Mouse (Mus musculus) heart, postnatal 4 days (tissue): ENCODE data around the gene Trio. TPM values are rescaled to one million over a fixed set of nuclear protein-coding genes. Genes with fewer than 3 reads are reported as not detected.

Experiments used
- DNase-seq: peaks from one replicate; pipeline ENCODE4 v3.0.0; 2021
- total RNA-seq, 2 experiments: library from RNA; stranded (reverse); gene quantifications; 2 replicates each; pipeline ENCODE4 v1.2.3; 2021

Gene Trio
- total RNA-seq, 2 experiments from 2014 or later, result 91.2 to 98.7 TPM

DNA sequence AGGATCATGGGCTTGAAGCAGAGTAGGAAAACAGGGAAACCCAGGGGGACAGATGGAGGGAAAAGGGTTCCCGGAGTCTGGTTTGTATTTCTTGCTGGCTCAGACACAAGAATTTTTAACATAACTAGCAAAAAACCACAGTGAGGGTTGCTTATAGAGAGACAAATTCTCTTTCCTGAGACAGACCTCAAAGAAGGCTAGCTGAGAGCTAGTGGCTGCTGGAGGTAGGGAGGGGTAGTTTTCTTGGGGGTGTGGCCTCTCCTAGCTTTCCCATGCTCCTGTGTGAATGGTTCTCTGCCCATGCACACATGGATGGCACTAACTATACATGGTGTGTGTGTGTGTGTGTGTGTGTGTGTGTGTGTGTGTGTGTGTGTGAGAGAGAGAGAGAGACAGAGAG is 265.0 kb downstream of the Trio start:
- no peak for DNase-seq

DNA sequence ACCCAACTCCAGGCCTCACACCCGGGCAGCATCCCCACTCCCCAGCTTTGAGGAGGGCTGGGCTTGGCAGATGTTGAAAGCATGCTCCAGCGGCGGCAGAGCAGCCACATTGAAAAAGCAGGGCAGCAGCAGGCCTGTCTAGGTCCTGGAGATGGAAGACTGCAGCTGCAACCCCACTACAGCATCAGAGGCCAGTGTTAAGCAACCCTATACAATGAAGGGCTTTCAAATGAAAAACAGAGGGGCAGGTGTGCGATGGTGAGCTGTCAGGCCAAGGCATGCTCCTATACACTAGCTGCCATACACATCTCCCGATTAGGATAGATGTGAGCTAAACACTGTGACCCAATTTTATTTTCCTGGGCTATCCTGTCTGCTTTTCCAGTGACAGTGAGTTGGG is 265.8 kb downstream of the Trio start:
- DNase-seq, result no peak

DNA sequence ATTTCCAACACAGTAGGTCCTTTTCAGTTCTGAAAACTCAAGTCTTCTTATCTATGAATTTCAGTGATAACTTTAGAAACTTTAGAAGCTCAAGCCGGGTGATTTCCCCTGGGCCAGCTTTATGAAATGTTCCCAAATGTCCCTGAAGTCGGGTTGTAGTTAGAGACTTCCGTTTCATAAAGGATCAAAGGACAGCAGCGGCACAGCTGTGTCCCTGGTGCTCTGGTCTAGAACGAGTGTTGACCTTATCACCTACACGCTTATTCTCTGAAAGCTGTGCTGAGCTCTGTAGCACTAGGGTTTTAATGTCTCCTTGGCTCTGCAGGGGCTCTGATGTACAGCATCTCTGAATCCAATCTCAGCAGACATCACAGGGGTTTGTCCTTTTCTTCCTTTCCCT is 267.0 kb downstream of the Trio start:
- DNase-seq, result no peak

DNA sequence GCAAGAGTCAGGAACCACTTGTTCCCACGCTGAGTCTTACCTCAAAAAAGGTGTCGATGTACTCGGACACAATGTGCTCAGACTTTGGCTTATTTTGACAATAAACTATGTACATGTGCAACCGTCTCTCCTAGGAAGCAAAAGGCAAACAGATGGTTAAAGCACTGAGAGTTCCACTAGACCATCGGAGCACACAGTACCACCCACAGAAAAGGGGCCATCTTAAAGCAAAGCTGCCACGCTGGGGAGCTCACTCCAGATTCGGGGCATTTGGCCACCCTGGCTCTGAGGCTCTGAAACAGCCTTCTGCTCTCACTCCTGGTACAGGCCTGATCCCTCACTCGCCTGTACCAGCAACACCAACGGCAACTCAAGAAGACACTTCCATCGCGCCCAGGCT is 269.2 kb downstream of the Trio start:
- no peak for DNase-seq

DNA sequence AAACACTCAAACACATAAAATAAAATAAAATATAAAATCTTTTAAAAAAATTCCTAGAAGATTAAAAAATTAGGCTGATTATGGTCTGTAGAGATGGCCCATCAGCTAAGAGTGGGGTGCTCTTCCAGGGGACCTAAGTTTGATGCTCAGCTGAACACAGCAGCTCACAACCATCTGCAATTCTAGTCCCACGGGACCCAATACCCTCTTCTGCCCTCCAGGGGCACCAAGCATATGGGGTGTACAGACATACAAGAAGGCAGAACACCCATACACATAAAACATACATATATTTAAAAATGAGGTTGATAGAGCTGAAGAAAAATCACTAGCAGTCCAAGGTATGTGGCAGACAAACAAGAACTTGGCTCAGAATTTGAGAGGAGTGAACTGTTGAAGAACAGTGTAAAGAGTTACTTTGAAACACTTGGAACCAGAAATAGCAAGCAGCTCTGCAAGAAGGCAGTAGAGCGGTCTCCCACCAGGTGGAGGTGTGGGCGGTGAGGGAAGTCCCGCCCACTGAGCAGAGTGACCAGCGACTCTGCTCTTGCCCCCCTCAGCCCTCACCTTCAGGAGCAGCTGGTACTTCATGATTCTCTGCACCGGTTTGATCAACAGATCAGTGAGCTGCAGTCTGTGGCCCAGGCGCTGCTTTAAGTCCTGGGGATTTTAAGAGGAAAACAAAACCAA is 270.9 kb downstream of the Trio start:
- DNase-seq, result no peak

DNA sequence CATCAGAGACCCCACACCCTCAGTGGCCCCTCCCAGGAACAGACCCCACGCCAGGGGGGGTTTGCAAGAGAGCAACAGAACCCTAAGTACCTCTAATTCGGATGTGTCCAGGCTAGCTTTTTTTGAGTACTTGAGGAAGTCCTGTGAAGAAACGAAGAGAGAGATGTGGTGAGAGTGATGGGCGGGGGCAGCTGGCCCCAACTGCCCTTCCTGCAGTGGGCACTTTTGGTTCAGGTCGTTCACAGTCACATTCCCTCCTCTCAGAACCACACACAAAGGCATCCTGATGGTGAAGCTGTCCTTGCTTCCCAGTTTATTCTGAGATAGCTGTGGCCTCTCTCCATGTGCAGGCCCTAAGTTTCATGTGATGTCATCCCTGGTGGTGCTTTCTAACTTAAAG is 271.7 kb downstream of the Trio start:
- no peak for DNase-seq

DNA sequence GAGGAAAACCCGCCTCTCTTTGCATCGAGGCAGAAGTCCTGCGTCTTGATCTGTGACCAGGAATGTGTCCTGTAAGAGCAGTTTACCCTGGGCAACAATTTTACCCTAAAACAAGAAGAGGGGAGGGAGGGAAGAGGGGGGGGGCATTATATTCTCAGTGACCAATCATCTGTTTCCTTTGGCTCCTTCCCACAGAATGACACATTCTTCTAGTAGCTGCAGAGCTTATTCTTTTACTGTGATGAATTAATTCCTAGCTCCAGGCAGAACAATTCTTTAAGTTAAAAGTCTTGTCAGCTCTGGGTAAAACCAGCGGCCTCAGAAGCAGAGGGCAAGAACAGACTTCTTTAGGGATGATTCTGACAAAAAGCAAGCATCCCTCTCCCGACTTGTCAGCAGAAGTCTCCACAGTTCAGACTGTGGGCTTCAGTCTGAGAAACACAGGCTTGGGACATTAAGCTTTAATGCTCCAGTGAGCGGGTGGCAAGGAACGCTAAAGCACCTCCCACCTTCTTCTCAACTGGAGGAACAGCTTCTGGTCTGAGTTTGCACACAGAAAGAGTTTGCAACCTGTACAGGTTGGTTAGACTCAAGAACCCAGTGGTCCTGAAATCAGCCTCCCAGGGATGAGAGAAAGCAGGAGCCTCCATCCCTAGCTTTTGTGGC is 272.8 kb downstream of the Trio start:
- no peak for DNase-seq

DNA sequence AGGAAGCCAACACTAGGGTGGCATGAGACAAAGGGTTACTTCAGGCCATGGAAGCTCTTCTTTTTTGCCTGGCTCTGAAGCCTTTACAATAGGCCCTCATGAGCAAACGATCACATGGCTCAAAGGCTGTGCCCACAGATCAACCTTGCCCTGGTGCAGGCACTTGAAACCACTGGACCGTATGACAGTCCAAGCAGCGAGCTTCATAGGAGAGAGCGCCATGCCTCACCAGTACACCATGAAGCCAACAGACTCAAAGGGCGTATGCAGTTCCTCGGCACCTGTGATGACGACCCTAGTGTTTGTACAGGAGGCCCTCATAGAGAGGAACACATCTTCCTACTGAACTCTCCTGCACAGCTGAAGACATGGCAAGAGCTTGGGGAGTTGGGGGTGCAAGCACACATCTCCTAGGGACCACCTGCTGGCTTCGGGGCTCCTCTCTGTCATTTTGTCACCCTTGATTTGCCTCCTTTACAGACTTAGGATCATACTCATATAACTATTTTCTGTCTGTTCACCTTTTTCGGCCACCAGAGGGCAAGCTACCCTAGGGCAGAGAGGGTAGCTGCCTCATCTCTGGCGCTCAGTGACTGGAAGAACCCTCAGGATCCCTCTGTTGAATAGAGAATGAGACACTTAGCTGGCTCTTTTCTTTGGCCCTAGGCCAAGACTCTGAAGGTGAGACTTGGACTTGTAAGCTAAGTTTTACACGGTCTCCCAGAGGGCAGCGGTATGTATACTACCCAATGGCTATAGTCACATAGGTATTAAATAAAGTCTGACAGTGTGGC is 273.8 kb downstream of the Trio start:
- DNase-seq, result peak; percentile 71

DNA sequence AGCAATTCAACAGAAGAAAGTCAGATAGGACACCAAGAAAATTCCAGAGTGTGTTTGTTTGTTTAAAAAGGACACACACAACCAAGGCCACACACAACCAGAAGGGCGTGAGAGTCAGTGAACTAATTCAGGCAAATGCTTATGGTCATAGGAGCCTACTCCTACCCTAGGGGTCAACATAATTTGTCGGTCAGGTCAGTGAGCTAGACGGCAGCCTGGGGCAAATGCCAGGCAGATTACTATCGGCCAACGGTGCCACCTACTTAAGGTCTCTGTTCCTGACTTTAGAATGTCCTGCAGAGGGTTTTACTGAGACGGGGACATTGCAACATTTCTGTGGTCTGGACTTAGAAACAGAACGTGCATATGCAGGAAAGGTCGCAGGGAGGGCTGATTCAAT is 276.9 kb downstream of the Trio start:
- DNase-seq, result no peak

DNA sequence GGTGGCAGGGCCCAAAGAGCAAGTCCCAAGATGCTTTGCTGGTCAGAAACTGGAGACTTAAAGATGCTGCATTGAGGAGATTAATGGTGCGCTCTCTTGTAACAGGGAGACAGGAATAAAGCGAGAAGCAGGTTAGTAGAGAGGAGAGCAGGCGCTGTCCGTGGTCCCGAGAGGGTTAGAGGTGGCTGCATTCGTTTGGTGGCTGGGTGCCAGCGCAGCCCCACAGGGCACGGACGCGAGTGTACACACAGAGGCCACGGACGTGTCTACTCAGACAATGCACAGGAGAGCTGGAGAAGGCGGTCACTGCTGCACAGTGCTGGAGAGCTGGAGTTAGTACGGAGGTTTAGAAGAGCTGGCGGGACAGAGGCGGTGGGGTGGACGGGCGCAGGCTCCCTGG is 278.1 kb downstream of the Trio start:
- no peak for DNase-seq

DNA sequence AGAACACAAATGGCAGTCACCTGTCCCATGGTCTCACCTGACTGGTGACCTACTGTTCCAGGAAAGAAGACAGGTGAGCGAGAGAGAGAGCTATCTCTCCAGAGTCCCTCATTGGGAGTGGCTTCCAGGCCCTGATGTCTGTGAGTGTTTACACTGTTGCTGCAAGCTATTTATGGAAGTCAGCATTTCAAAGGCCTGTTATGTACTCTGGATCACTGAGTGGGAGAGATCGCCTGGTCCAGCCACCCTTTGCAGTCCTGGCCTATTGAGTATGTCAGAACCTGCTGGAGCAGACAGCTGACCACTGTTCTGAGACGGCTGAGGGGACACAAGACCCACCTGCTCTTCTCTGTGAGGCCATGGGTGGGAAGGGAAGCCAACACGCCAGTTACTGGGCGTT is 280.7 kb downstream of the Trio start:
- no peak for DNase-seq

DNA sequence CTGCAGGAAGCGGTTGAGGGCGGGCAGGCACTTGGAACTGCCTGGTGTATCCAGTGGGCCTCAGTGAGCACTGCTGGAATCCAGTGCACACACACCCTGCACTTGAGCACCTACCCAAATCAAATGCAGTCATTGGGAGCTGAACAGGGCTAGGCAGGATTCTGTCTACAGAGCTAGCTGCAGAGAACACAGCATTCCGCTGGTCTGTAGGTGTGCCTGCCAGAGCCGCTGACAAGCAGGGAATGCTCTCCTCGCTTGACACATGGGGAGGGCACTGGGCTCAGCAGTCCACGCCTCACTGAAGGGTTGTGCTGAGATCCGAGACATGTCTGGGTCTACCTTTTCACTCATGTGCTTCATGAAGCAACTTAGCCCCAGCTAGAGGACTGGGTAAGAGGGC is 285.6 kb downstream of the Trio start:
- peak; percentile 52 for DNase-seq

DNA sequence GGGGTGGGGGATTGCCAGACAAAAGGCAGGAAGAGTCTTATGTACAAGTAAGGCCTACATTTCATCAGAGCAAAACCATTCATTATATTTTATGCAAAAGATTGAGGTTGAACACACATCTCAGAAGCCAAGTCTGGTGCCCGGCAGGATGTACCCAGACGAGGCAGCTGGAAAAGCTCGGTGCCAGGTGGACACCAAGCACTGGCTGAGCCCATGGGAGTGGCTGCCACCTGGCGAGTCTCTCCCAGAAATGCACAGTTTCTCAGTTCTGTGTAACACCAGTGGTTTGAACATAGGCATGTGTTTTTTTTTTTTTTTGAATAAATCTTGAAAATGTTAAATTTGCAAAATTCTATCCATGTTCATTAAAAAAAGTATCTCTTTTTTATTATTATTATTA is 293.8 kb downstream of the Trio start:
- no peak for DNase-seq

DNA sequence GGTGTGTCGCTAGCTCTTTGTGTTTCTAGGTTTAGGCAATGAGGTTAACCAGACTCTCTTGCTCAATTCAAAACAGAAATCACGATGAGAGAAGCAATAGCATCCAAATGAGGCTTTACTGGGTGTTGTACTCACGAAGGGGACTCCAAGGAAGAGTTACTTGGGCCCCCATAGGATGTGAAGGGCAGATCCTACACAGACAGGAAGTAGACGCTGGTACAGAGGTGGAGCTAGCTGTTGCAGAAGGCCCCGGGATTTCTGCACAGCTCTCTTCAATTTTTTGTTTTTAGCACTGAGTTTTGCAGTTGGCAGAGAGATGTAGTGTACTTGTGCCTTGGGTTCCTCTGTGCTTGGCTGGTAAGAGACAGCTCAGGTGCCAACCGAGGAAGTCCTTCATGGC is 299.4 kb downstream of the Trio start:
- DNase-seq, result peak; percentile 3

DNA sequence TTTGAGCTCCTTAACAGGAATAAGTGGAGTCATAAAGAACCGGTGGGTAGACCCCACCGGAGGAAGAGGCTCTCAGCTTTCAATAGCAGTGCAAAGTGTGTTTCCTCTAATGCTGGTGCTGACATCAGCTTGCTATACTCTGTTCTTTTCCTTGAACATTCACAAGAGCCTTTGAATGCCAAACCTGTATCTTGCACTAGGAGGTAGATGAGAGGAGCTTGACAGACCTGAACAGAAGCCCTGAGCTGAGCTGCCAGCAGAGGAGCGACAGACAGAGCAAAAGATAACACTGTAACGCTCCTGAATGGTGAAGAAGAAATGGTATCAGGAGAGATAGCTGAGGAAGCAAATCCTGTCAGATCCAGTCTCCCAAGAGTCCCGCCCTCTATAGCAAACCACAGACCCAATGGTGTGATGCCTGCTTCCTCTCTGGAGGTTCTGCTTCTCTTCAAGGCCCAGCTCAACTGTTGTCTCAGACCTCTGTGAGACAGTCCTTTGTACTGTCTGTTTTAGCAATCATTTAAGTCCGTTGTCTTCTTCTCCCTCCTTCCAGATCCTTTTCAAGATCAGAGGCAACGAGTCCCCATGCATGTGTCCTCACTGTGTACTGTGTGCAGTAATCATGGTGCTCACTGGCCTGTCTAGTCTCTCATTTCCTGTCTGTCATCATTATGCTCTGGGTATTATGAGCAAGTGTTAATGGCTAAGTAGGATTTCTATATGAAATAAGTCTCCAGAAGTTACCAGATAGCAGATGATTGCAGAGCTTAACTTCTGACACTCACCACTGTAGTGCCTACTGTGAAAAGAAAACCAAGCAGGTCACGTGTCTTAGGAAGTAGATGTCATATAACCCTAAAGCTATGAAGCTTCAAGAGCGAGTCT is 300.6 kb downstream of the Trio start:
- no peak for DNase-seq

DNA sequence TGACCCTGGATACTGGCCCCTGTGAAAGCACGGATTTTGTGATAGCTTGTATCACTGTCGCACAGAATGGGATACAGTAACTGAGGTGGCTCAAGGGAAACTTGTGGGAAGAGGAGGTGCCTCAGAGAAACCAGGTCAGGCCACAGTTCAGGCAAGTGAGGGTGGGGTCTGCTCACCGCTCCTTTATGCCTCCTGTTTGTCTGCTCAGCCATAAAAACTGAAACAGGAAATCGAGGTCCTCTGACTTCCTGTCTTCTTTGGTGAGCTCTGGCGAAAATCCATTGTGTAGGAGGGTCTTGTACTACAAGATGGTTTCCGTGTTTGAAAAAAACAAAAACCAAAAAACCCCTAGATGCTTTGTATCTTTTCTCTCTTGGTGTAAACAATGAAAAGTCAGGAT is 301.4 kb downstream of the Trio start:
- DNase-seq, result no peak

DNA sequence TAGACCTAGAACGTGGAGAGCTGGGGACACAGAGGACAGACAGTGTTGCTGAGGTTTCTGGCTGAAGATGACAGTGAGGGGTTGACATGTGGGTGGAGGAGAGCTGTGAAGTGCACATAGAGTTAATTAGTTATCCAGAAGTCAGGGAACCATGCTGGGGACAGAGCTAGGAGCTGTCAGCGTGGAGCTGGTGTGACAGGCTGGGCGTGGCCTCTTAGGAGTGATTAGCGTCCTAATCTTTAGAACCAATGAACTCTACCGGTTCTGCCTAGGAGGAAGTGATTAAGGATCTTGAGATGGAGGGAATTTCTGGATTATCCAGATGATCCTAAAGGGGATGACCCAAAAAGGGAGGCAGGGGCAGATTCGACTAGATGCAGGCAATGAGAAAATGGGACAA is 301.9 kb downstream of the Trio start:
- no peak for DNase-seq

DNA sequence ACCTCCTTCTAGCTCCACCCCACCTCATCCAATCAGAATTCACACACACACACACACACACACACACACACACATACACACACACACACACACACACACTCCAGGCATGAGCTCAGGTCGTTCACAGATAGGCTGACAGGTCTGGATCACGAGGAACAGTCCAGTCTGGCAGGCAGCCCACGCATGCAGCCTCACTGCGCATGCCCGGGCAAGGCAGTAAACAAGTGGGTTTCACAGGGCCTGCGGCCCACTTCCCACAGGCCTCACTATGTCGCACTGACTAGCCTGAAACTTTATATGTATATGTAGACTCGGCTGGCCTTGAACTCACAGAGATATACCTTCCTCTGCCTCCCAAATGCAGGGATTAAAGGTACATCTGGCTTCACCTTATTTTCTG is 305.4 kb downstream of the Trio start:
- peak; percentile 26 for DNase-seq

DNA sequence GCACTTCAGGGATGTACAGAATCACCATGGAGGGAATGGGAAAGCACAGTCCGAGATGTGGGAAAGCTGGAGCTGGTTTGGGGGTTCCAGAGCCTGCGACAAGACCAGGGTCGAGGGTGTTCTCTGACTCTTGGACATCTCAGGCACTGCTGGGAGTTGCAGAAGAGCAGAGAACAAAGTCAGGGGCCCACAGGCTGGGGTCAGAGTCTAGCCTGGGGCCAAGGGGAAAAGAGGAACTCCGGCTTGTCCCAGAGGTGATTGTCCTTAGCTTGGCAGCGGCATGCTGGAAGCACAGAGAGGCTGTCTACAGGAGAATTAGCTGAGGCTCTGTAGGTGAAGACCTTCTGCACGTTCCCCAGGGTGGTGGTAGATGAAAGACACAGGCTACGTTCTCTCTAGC is 307.0 kb downstream of the Trio start:
- DNase-seq, result peak; percentile 2

DNA sequence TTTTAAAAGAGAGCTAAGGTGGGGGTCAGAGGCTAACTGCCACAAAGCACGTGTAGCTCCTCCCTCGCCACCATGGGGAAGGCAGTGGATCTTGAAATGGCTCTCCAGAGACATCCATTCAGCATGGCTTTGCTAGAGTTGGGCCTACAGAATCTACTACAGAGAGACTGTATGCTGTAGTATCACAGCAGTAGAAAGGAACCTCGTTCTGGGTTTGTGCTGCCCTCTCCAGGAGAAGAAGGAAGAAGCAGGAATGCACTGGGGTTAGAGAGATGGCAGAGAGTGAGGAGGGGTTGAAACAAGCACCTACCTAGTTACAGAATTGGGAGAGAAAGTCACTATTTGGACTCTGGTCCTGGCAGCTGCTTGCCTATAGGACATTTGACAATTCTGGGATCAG is 310.3 kb downstream of the Trio start:
- DNase-seq, result peak; percentile 55

DNA sequence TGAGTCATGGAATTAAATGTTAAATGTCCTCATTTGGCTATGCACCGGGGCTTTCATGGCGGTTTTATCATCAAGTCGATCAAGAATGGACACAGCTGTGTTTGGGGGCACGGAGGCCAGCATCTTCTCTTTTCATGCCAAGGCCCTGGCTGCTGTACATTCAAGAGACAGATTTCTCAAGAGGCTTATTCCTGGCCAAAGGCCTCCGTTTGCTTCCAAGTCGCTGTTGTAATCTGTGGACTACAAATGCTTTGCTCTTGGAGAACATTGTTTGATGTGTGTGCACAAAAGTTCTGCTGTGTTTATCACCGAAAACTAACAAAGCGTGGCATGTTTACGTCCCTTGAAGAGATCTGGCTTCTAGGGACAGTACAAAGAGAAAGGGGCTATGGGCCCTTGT is 314.9 kb downstream of the Trio start:
- no peak for DNase-seq

DNA sequence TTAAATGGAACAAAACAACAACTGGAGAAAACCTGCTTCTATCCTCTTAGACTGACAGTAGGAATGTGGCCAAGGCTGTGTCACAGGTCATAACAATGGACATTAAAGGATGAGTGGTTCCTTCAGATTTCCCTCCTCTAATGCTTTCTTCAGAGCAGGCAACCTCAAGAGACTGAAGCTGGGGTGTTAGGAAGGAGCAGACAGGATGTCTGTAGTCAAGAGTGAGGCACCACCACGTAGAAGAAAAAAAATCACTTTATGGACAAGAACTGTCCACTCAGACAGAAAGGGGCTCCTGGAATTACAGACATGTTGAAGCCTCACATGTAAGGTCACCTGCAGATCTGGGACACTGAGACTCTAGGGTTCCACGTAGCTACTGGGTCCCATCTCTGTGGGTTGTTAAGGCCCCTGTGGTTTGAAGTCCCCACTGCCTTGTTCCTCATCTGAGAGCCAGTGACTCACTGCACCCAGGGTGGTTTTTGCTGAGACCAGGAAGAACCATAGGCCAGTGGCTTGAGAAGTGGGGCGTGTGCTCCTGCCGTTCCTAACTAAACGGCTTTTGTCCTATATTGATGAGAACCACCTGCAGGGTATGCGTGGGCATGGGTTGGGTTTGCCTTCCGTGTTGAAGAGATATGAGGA is 316.6 kb downstream of the Trio start:
- no peak for DNase-seq
